Mouse (Mus musculus) heart, embryonic 16.5 days (tissue): ENCODE data around the gene Akap1. TPM values are rescaled to one million over a fixed set of nuclear protein-coding genes. Genes with fewer than 3 reads are reported as not detected.

Source experiments
- ATAC-seq: fragments of 200-750 bp; cut with Nextera tagmentation; replicated peaks from 2 replicates; pipeline ENCODE4 v1.8.0; 2017; ENCODE audit warnings: moderate number of reproducible peaks; ENCODE audit not compliant: insufficient read depth, low FRiP score; ENCODE audit errors: extremely low read depth
- H3K27ac ChIP-seq: fragments of 300-500 bp; sonication (generic); 2 replicates; pipeline ENCODE4 v1.5.1; 2014; ENCODE audit warnings: mild to moderate bottlenecking, low read length, control low read depth, moderate library complexity
- H3K27me3 ChIP-seq: fragments of 300-500 bp; sonication (generic); 2 replicates; pipeline ENCODE4 v1.6.1; 2014; ENCODE audit warnings: low read length, mixed read lengths; ENCODE audit not compliant: control insufficient read depth, insufficient read depth
- H3K36me3 ChIP-seq: fragments of 300-500 bp; sonication (generic); 2 replicates; pipeline ENCODE4 v1.6.1; 2014; ENCODE audit not compliant: control insufficient read depth, insufficient read depth
- H3K4me1 ChIP-seq: fragments of 300-500 bp; sonication (generic); 2 replicates; pipeline ENCODE4 v1.6.1; 2014; ENCODE audit warnings: low read length, mixed read lengths; ENCODE audit not compliant: control insufficient read depth, insufficient read depth
- H3K4me2 ChIP-seq: fragments of 300-500 bp; sonication (generic); 2 replicates; pipeline ENCODE4 v1.6.1; 2014; ENCODE audit warnings: low read depth, mild to moderate bottlenecking, control low read depth, low read length
- H3K4me3 ChIP-seq: fragments of 300-500 bp; sonication (generic); 2 replicates; pipeline ENCODE4 v1.5.1; 2014; ENCODE audit warnings: mild to moderate bottlenecking, control low read depth, low read length
- H3K9ac ChIP-seq: fragments of 300-500 bp; sonication (generic); 2 replicates; pipeline ENCODE4 v1.6.1; 2014; ENCODE audit warnings: low read length, control low read depth
- H3K9me3 ChIP-seq: fragments of 300-500 bp; sonication (generic); replicated peaks from 2 replicates; pipeline ENCODE4 v1.6.1; 2016; ENCODE audit warnings: low read length; ENCODE audit not compliant: control insufficient read depth
- WGBS: fragments of 180-500 bp; shearing (Covaris S2); extraction: QIAGEN DNeasy Blood & Tissue Kit; methylation state at CpG from one replicate; pipeline ENCODE4 v1.1.7; 2014; 5-methylcytosine and 5-hydroxymethylcytosine counted together
- polyA plus RNA-seq: library from polyadenylated mRNA; unstranded; fragments of >200 nt; fragmentation: Nextera tagmentation; extraction: Ambion mirVana; gene quantifications from 2 replicates; pipeline ENCODE4 v1.2.1, GENCODE M21; 2015

Gene Akap1
- polyA plus RNA-seq, 1 experiment from 2014 or later: 58.0 TPM

DNA sequence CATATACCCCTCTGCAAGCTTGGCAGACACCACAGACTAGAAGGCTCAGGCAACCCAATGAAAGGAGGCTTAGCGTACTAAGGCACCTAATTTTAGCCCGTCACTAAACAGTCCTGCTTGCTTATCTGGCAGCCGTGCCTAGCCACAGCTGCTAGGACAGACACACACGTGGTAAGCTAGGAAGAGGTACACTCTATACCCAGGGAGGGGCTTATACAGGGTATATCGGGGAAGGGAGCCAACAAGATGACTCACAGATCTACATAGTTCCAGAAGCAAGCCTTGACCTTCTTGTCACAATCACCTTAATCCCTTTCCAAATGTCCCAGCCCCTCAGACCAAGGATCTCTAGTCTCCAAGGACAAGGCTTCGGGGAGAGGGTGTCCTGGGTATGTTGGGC is 23.0 kb downstream of the Akap1 start:
- Histone ChIP-seq H3K4me1 (peaks cover 35% of the 10 kb centered on the region), H3K27ac (peak overlapping the region; percentile 98), H3K4me2 (peak overlapping the region; percentile 55), H3K36me3 (peaks cover 38% of the 10 kb centered on the region), H3K4me3 (peak overlapping the region; percentile 35), H3K27me3 (no peaks in the 10 kb centered on the region), H3K9ac (peak overlapping the region; percentile 64), H3K9me3 (no peaks in the 10 kb centered on the region)
- ATAC-seq: peak; percentile 97
- 25% methylated on average over 6 of the region's 6 CpGs for WGBS

DNA sequence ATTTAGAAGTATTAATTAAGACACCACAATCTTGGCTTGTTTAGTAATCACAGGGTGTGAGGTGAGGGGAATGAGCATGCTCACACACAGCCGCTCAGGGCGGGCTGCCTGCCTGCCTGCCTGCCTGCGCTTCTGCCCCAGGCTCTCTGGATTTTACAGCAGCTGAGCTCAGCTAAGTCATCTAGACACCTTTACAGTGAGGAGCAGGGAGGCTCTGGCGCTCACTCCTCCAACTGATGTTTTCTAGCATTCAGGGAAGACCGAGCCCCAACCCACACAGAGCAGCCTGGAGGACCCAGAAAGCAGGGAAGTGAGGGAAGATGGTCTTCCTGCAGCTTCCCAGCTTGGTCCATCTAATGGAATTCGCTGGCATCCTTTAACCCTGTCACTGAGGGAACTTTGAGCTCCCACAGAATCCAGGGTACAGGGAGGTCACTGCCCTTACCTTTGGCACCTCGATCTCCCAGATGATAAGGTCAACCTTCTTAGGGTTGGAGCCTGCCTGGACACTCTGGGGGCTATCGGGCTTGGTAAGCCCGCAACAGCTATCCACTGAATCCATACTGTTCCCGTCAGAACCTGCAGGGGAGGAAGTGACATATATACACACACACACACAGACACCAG is 23.5 kb downstream of the Akap1 start:
- Histone ChIP-seq H3K27ac (peak overlapping the region; percentile 98), H3K4me1 (peaks cover 35% of the 10 kb centered on the region)

DNA sequence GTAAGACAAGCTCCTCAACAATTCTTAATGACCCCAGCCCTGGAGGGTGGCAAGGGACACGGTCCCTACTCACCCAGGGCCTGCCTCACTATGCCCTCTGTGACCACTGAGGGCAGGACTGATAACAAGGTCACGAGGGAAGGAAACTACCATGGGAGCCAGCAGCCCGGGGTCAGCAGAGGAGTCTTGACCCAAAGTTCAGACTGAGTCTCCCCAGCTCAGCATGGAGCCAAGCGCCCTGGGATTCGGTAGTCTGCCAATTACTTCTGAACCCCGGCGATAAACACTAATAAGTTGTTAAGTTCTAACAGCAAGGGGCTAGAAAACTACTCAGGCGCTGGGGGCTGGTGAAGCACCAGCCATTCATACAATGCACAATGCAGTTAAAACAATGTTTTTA is 24.1 kb downstream of the Akap1 start:
- peak overlapping the region; percentile 98 for H3K27ac ChIP-seq
- H3K9me3 ChIP-seq: no peaks in the 10 kb centered on the region
- peak overlapping the region; percentile 55 for H3K4me2 ChIP-seq
- 53% methylated on average over 8 of the region's 8 CpGs for WGBS
- H3K4me1 ChIP-seq: peaks cover 35% of the 10 kb centered on the region
- no peak for ATAC-seq
- peaks cover 37% of the 10 kb centered on the region for H3K36me3 ChIP-seq
- H3K4me3 ChIP-seq: peak overlapping the region; percentile 35
- peak overlapping the region; percentile 64 for H3K9ac ChIP-seq
- no peaks in the 10 kb centered on the region for H3K27me3 ChIP-seq

More for the DNA sequence above, 23.5 kb downstream of the Akap1 start:
- WGBS: 51% methylated on average over 10 of the region's 10 CpGs
- Histone ChIP-seq H3K36me3 (peaks cover 41% of the 10 kb centered on the region), H3K4me3 (peak overlapping the region; percentile 35), H3K4me2 (peak overlapping the region; percentile 55), H3K9ac (peak overlapping the region; percentile 64), H3K9me3 (no peaks in the 10 kb centered on the region), H3K27me3 (no peaks in the 10 kb centered on the region)
- ATAC-seq: peak; percentile 1; the same call in 1 of the 2 replicates

DNA sequence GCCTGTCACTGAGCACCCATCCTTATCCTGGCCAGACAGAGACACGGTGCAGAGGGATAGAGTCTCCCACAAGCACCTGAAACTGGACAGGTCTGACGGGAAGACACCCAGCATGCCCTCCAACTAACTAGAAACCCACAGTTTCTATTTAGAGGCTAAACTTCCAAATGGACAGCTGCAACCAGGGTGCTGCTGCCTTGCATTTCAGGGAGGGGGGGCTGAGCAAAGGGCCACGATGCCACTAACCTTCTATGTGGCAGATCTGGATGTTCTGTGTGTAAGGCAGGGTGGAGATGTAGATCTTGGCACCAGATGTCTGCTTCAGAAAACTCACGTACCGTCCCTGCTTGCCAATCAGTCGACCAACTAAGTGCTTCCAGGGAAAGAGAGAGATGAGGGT is 25.0 kb downstream of the Akap1 start:
- no peak overlapping the region for H3K4me3 ChIP-seq
- 0 out of 2 replicates have a peak overlapping the region, but pooled peaks have one; percentile 34 for H3K9ac ChIP-seq
- no peak overlapping the region; the same call in 1 of the 2 replicates for H3K27ac ChIP-seq
- 81% methylated on average over 6 of the region's 6 CpGs for WGBS
- H3K4me2 ChIP-seq: no peak overlapping the region
- no peaks in the 10 kb centered on the region for H3K9me3 ChIP-seq
- peaks cover 28% of the 10 kb centered on the region for H3K4me1 ChIP-seq
- no peak for ATAC-seq
- peaks cover 40% of the 10 kb centered on the region for H3K36me3 ChIP-seq
- no peaks in the 10 kb centered on the region for H3K27me3 ChIP-seq

DNA sequence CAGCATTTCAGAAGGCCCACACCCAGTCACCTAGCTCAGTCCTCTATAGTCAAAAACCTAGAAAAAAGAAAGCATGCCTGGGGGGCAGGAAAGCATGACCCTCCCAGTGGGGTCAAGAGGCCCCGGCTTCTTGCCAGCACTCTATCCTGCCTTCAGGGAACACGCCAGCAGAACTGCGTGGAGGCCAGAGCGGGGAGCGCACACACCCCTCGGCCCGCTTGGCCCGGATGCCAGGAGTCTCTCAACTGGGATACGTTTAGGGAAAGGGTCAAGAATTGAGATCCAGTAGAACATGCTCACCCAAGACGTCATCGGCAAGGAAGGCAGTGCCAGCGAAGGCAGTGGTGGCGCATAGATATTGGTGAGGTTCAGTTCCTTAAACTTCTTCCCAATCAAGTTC is 25.8 kb downstream of the Akap1 start:
- Histone ChIP-seq H3K36me3 (peaks cover 39% of the 10 kb centered on the region), H3K4me1 (peaks cover 22% of the 10 kb centered on the region), H3K4me3 (no peak overlapping the region), H3K9me3 (no peaks in the 10 kb centered on the region), H3K9ac (no peak overlapping the region), H3K27ac (no peak overlapping the region), H3K27me3 (no peaks in the 10 kb centered on the region), H3K4me2 (no peak overlapping the region)
- 89% methylated on average over 13 of the region's 13 CpGs for WGBS
- ATAC-seq: no peak

DNA sequence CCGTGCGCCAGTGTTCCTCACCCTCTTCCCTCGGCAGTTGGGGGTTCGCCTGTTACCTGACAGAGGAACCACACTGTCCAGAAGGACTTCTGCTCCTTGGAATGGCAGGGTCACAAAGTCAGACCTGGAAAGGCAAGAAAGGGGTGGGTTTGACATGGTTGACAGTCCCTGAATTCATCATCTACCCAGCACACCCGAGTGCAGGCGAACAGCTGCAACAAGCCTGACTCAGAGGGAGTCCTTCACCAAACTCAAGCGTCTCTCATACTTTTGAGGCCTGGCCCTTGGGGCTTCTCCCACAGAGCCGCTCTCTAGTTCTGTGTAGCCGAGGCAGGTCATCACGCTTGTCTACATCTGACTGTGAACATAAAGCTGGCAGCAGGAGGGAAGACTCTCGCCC is 29.8 kb downstream of the Akap1 start:
- H3K4me3 ChIP-seq: no peak overlapping the region
- no peak overlapping the region for H3K4me2 ChIP-seq
- no peak overlapping the region for H3K27ac ChIP-seq
- H3K27me3 ChIP-seq: no peaks in the 10 kb centered on the region
- no peaks in the 10 kb centered on the region for H3K9me3 ChIP-seq
- H3K4me1 ChIP-seq: peaks cover 4% of the 10 kb centered on the region
- 89% methylated on average over 11 of the region's 11 CpGs for WGBS
- H3K9ac ChIP-seq: no peak overlapping the region
- peaks cover 56% of the 10 kb centered on the region for H3K36me3 ChIP-seq
- no peak for ATAC-seq

DNA sequence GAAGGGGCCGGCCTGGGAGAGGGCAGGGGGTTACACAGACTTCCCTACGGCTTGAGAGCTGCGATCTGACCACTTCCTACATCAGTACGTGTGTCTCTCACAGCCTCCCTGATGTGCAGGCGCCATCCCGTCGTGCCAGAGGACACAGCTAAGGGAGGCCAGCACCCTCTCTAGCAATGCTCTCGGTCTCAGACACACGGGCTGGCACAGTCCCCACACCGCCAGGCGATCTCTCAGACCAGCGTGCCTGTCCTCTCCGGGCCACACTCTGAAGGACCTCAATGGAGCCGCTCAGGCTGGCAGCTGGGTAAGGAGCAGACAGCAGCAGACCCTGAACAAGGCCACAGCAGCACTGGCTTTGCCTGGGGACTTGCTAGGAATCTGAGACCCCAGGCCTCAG is 30.3 kb downstream of the Akap1 start:
- no peak for ATAC-seq
- Histone ChIP-seq H3K4me1 (no peaks in the 10 kb centered on the region; the same call in 1 of the 2 replicates), H3K27me3 (no peaks in the 10 kb centered on the region), H3K4me3 (no peak overlapping the region), H3K27ac (no peak overlapping the region), H3K9me3 (no peaks in the 10 kb centered on the region), H3K36me3 (peaks cover 53% of the 10 kb centered on the region), H3K9ac (no peak overlapping the region), H3K4me2 (no peak overlapping the region)
- 84% methylated on average over 14 of the region's 14 CpGs for WGBS

DNA sequence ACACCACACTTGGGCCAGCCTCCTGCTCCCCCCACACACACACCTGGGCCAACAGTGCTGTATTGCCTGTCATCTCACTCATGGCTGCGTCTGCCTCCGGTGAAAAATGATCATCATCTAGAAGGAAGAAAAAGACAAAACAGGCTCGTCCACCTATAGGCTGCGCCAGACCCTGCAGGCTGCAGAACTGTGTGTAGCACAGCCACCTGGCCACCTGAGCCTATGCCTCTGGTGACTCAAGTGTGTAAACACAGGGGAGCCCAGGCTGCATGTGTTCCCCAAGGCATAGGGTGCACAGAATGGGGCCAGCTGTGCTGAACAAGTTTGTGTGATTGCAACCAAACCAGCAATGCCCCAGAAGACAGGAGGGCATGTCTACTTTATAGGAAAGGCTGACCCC is 31.3 kb downstream of the Akap1 start:
- 73% methylated on average over 4 of the region's 4 CpGs for WGBS
- no peak overlapping the region for H3K27ac ChIP-seq
- H3K4me2 ChIP-seq: no peak overlapping the region
- no peak overlapping the region for H3K9ac ChIP-seq
- H3K27me3 ChIP-seq: no peaks in the 10 kb centered on the region
- no peak for ATAC-seq
- H3K4me3 ChIP-seq: no peak overlapping the region
- H3K36me3 ChIP-seq: peaks cover 53% of the 10 kb centered on the region
- no peaks in the 10 kb centered on the region for H3K9me3 ChIP-seq
- no peaks in the 10 kb centered on the region for H3K4me1 ChIP-seq

DNA sequence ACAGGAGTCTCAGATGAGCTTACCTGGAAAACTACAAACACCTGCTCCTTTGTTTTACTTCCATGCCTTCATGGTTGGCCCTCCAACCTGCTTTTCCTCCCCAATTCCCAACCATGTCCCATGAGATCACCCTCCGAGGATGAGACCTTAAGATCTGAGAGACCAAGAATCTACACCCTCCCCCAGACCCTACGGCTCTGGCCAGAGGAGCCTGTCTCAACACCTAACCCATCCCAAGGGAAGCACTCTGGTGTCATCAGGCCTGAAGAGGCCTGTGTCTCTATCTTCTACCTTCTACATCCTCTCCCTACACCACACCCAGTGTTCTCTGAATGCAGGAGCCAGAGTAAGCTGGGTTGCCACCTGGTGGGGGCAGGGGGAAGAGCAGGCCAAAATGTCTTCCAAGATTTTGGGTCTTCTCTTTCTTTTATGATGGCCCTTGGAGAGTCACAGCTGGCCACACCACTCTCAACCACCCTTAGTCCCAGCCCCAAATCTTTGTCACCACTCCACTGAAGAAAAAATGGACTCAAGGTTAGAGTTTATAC is 34.1 kb downstream of the Akap1 start:
- peaks cover 34% of the 10 kb centered on the region for H3K36me3 ChIP-seq
- no peak for ATAC-seq
- H3K4me1 ChIP-seq: no peaks in the 10 kb centered on the region
- no peak overlapping the region for H3K4me2 ChIP-seq
- WGBS: 92% methylated on average over 2 of the region's 2 CpGs
- H3K4me3 ChIP-seq: no peak overlapping the region
- H3K27ac ChIP-seq: no peak overlapping the region
- H3K9me3 ChIP-seq: no peaks in the 10 kb centered on the region
- H3K9ac ChIP-seq: no peak overlapping the region
- H3K27me3 ChIP-seq: no peaks in the 10 kb centered on the region
